ENCODE assay signal across 18 mouse cellular contexts in genomic region chr12:99214098-99214497, GRCm38 (mm10).
DNase-seq lines count a peak whose midpoint lies in the region; ATAC-seq lines count a peak whose summit lies in the region.
"Had no signal": no experiment of that assay in that cellular context is flagged by ENCODE, and none has a peak within 500 bp of the region (broad histone marks: within the 10 kb centered on the region; RNA-seq: fewer than 3 reads in every experiment).

No protein-coding gene starts in this region.

- no peaks in the 10 kb centered on the region for H3K9me3 ChIP-seq in forebrain, embryonic 10.5 days
- no peaks in the 10 kb centered on the region for H3K9me3 ChIP-seq in forebrain, embryonic 14.5 days (replicated peaks; ENCODE audit: control insufficient read depth, low read length)
- no peaks in the 10 kb centered on the region for H3K9me3 ChIP-seq in heart, embryonic 10.5 days
- H3K9me3 ChIP-seq in heart, embryonic 16.5 days (replicated peaks; ENCODE audit: control insufficient read depth, low read length) = no peaks in the 10 kb centered on the region
- H3K9me3 ChIP-seq: embryonic facial prominence, embryonic 15.5 days; hindbrain, embryonic 13.5 days; liver, embryonic 15.5 days; neural tube, embryonic 15.5 days had no signal

- WGBS in forebrain, embryonic 10.5 days = 76% methylated on average over 5 of the region's 5 CpGs
- WGBS in forebrain, embryonic 14.5 days = 59% methylated on average over 5 of the region's 5 CpGs
- 65% methylated on average over 5 of the region's 5 CpGs for WGBS in heart, embryonic 10.5 days
- WGBS in heart, embryonic 16.5 days = 43% methylated on average over 5 of the region's 5 CpGs

- H3K4me1 ChIP-seq in forebrain, embryonic 10.5 days = peaks cover 63% of the 10 kb centered on the region
- H3K4me1 ChIP-seq in forebrain, embryonic 14.5 days (ENCODE audit: control insufficient read depth, insufficient read depth, low read length) = peaks cover 37% of the 10 kb centered on the region
- H3K4me1 ChIP-seq in heart, embryonic 10.5 days = peaks cover 77% of the 10 kb centered on the region
- H3K4me1 ChIP-seq in heart, embryonic 16.5 days (ENCODE audit: control insufficient read depth, insufficient read depth, low read length) = peaks cover 57% of the 10 kb centered on the region

- H3K9ac ChIP-seq in forebrain, embryonic 14.5 days (ENCODE audit: low read length) = no peak overlapping the region
- no peak overlapping the region for H3K9ac ChIP-seq in heart, embryonic 16.5 days (ENCODE audit: low read length)
- H3K9ac ChIP-seq: embryonic facial prominence, embryonic 15.5 days; hindbrain, embryonic 13.5 days; liver, embryonic 15.5 days; neural tube, embryonic 15.5 days had no signal

- no peak overlapping the region for H3K4me3 ChIP-seq in forebrain, embryonic 10.5 days
- H3K4me3 ChIP-seq in forebrain, embryonic 14.5 days (ENCODE audit: low read depth, low read length) = no peak overlapping the region
- no peak overlapping the region for H3K4me3 ChIP-seq in heart, embryonic 10.5 days
- no peak overlapping the region for H3K4me3 ChIP-seq in heart, embryonic 16.5 days (ENCODE audit: low read length)
- H3K4me3 ChIP-seq: embryonic facial prominence, embryonic 15.5 days; hindbrain, embryonic 13.5 days; liver, embryonic 15.5 days; neural tube, embryonic 15.5 days had no signal

- no peak for DNase-seq in forebrain, embryonic 10.5 days (ENCODE audit: extremely low spot score, low spot score)
- no peak for DNase-seq in forebrain, embryonic 14.5 days (ENCODE audit: low spot score)
- DNase-seq in heart, adult 8-10 months (ENCODE audit: low spot score) = peak; percentile 29
- no peak for DNase-seq in heart, postnatal 25 days (ENCODE audit: low spot score)
- no peak for DNase-seq in heart, embryonic 10.5 days (ENCODE audit: low spot score)
- no peak for DNase-seq in frontal cortex, postnatal 25 days (ENCODE audit: low spot score in 2 of 2)
- DNase-seq: kidney, adult 11 months; kidney, postnatal 14 days; lung, postnatal 4 days; retina, postnatal 1 day; thymus, postnatal 4 days had no signal

- H3K4me2 ChIP-seq in forebrain, embryonic 14.5 days (ENCODE audit: low read length) = no peak overlapping the region
- H3K4me2 ChIP-seq in heart, embryonic 16.5 days (ENCODE audit: low read depth, low read length) = no peak overlapping the region
- H3K4me2 ChIP-seq: embryonic facial prominence, embryonic 15.5 days; hindbrain, embryonic 13.5 days; liver, embryonic 15.5 days; neural tube, embryonic 15.5 days had no signal

- peaks cover 7% of the 10 kb centered on the region; the same call in 1 of the 2 replicates for H3K27me3 ChIP-seq in forebrain, embryonic 10.5 days (ENCODE audit: poor library complexity, severe bottlenecking)
- H3K27me3 ChIP-seq in forebrain, embryonic 14.5 days (replicated peaks; ENCODE audit: control insufficient read depth, insufficient read depth, low read length) = no peaks in the 10 kb centered on the region
- H3K27me3 ChIP-seq in heart, embryonic 10.5 days (ENCODE audit: insufficient read depth, poor library complexity, severe bottlenecking) = no peaks in the 10 kb centered on the region
- no peaks in the 10 kb centered on the region for H3K27me3 ChIP-seq in heart, embryonic 16.5 days (ENCODE audit: control insufficient read depth, insufficient read depth, low read length)
- H3K27me3 ChIP-seq: embryonic facial prominence, embryonic 15.5 days; hindbrain, embryonic 13.5 days; liver, embryonic 15.5 days; neural tube, embryonic 15.5 days had no signal

- intact Hi-C loops in heart, postnatal 25 days (cut with DNase I) = no loop called here

- ATAC-seq in forebrain, embryonic 14.5 days = no peak
- no peak for ATAC-seq in heart, embryonic 16.5 days (replicated peaks; ENCODE audit: extremely low read depth, insufficient read depth, low FRiP score)
- no peak for ATAC-seq in megakaryocyte, adult 5-6 weeks (ENCODE audit: poor library complexity, severe bottlenecking)
- ATAC-seq: CD4-positive, CD25-positive, alpha-beta regulatory T cell, adult 4 months had no signal

- H3K36me3 ChIP-seq in forebrain, embryonic 10.5 days (replicated peaks) = peaks cover 16% of the 10 kb centered on the region
- no peaks in the 10 kb centered on the region for H3K36me3 ChIP-seq in forebrain, embryonic 14.5 days (ENCODE audit: control insufficient read depth, insufficient read depth, low read length)
- peaks cover 4% of the 10 kb centered on the region; the same call in 1 of the 2 replicates for H3K36me3 ChIP-seq in heart, embryonic 10.5 days
- H3K36me3 ChIP-seq in heart, embryonic 16.5 days (ENCODE audit: control insufficient read depth, insufficient read depth) = no peaks in the 10 kb centered on the region; the same call in 1 of the 2 replicates
- H3K36me3 ChIP-seq: embryonic facial prominence, embryonic 15.5 days; hindbrain, embryonic 13.5 days; liver, embryonic 15.5 days; neural tube, embryonic 15.5 days had no signal

- H3K27ac ChIP-seq in forebrain, embryonic 10.5 days = peak overlapping the region; percentile 40; the same call in 1 of the 2 replicates
- no peak overlapping the region for H3K27ac ChIP-seq in forebrain, embryonic 14.5 days (ENCODE audit: low read depth, low read length)
- peak overlapping the region; percentile 0; the same call in 1 of the 2 replicates for H3K27ac ChIP-seq in heart, embryonic 10.5 days
- H3K27ac ChIP-seq in heart, embryonic 16.5 days (ENCODE audit: low read length) = peak overlapping the region; percentile 30
- H3K27ac ChIP-seq: embryonic facial prominence, embryonic 15.5 days; hindbrain, embryonic 13.5 days; liver, embryonic 15.5 days; neural tube, embryonic 15.5 days had no signal
